Mouse (Mus musculus) myocyte (in vitro differentiated cells): Measurements from ENCODE around the gene H2-M5.

Experiments used
- CEBPB ChIP-seq: IDR thresholded peaks from 2 replicates; pipeline ENCODE4 v1.6.1; 2011; ENCODE audit warnings: mild to moderate bottlenecking, moderate library complexity; ENCODE audit not compliant: poor library complexity, insufficient read depth, severe bottlenecking
- E2F4 ChIP-seq: IDR thresholded peaks from one replicate; pipeline ENCODE4 v1.6.1; 2011; ENCODE audit warnings: mild to moderate bottlenecking, control low read depth, moderate library complexity; ENCODE audit not compliant: insufficient read depth
- MAX ChIP-seq: IDR thresholded peaks from one replicate; pipeline ENCODE4 v1.6.1; 2011; ENCODE audit warnings: low read depth, mild to moderate bottlenecking, control low read depth
- MYOD1 ChIP-seq, 3 experiments: IDR thresholded peaks; one replicate each; pipeline ENCODE4 v1.6.1; 2011; ENCODE audit warnings: control low read depth in 2 of 3, low read depth in 2 of 3, mild to moderate bottlenecking in 2 of 3, moderate library complexity in 1 of 3; ENCODE audit not compliant: insufficient read length in 2 of 3, control insufficient read depth in 1 of 3
- MYOG ChIP-seq, 3 experiments: IDR thresholded peaks; one replicate each; pipeline ENCODE4 v1.6.1; 2011; ENCODE audit warnings: control low read depth in 2 of 3, low read depth in 2 of 3, mild to moderate bottlenecking in 2 of 3; ENCODE audit not compliant: insufficient read length in 2 of 3, control insufficient read depth in 1 of 3, insufficient read depth in 1 of 3
- POLR2A ChIP-seq: IDR thresholded peaks from one replicate; pipeline ENCODE4 v1.6.1; 2011; ENCODE audit warnings: low read depth, mild to moderate bottlenecking, control low read depth, moderate library complexity; ENCODE audit not compliant: insufficient read length
- REST ChIP-seq: IDR thresholded peaks from one replicate; pipeline ENCODE4 v1.6.1; 2011; ENCODE audit warnings: mild to moderate bottlenecking, control low read depth, moderate library complexity; ENCODE audit not compliant: insufficient read depth, insufficient read length
- SRF ChIP-seq: IDR thresholded peaks from one replicate; pipeline ENCODE4 v1.6.1; 2011; ENCODE audit warnings: low read depth; ENCODE audit not compliant: control insufficient read depth, insufficient read length
- TCF12 ChIP-seq: IDR thresholded peaks from one replicate; pipeline ENCODE4 v1.6.1; 2011; ENCODE audit warnings: mild to moderate bottlenecking, control low read depth; ENCODE audit not compliant: poor library complexity, insufficient read depth, severe bottlenecking
- TCF3 ChIP-seq: IDR thresholded peaks from one replicate; pipeline ENCODE4 v1.6.1; 2011; ENCODE audit warnings: low read depth, control low read depth; ENCODE audit not compliant: insufficient read length
- USF1 ChIP-seq: IDR thresholded peaks from one replicate; pipeline ENCODE4 v1.6.1; 2011; ENCODE audit warnings: low read depth, mild to moderate bottlenecking, control low read depth, moderate library complexity

GRCm38 (mm10) chr17:36942791-36943471 is 46.4 kb downstream of the H2-M5 start, which contains the start of gene Rnf39:
- no peak for TF ChIP-seq REST
- no peak for TF ChIP-seq POLR2A
- no peak for TF ChIP-seq MAX
- TF ChIP-seq USF1 = no peak
- TF ChIP-seq SRF = no peak
- no peak for TF ChIP-seq TCF12
- TF ChIP-seq MYOG (IDR thresholded peaks at IDR 0.05; ENCODE audit: control insufficient read depth in 1 of 3, insufficient read depth in 1 of 3, insufficient read length in 2 of 3, low read depth in 2 of 3) = no peak
- no peak for TF ChIP-seq CEBPB
- no peak for TF ChIP-seq E2F4
- TF ChIP-seq MYOD1 (IDR thresholded peaks at IDR 0.05; ENCODE audit: control insufficient read depth in 1 of 3, insufficient read length in 2 of 3, low read depth in 2 of 3) = no peak
- TF ChIP-seq TCF3 = no peak
